Mouse (Mus musculus) MEL-GATA-1-ER (cell line): ENCODE results near the gene Tctex1d1.

Experiments used
- DNase-seq: peaks from one replicate; pipeline ENCODE4 v3.0.0-alpha.2; 2012; ENCODE audit warnings: low read depth; ENCODE audit errors: extremely low read depth

Gene Tctex1d1

DNA sequence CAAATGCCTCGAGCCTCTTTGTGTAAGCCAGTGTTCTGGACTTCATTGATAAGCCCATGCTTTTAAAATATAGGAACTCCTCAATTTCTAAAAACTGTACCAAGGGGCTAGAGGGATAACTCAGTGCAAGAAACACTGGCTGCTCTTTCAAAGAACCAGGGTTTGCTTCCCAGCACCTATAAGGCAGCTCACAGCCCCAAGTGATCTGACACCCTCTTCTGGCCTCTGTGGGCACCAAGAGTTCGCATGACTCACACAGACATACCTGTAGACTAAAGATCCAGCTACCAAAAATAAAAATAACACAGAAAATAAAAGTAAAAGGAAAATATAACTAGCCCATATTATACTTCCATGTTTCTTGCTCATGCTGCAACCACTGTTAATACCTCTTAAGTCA, 9.3 kb downstream of the Tctex1d1 start:
- DNase-seq: no peak

DNA sequence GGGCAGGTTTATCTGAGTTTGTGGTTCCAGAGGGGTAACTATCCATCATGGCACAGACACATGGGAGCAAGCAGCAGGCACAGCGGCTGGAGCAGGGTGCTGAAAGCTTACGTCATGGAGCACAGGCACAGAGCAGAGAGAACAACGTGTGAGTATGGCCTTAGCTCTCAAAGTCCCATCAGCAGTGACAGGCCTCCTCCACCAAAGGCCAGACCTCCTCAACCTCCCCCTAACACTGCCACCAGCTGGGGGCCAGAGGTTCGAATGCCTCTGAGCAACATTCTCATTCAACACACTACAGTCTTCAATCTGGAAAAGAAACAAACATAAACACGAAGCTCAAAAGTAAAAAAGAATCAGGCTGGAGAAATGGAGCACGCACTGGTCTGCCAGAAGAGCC, 10.1 kb downstream of the Tctex1d1 start:
- no peak for DNase-seq

DNA sequence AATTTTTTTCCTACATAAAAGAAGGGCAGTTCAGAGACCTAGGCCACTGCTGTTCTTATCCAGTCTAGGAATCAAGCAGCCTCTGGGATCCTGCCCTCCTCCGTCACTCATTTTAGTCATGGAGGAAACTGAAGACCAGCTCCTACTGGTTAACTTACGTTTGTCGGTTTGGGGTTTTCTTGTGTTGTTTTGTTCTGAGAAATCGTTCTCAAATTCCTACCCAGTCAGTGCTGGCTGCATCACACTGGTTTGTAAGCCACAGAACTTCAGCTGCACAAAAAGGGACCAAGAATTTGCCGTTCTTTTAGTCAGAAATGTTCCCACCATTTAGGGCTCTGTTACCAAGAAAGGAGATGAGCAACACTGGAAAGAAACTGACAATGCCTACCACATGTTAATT, 11.0 kb downstream of the Tctex1d1 start:
- no peak for DNase-seq

DNA sequence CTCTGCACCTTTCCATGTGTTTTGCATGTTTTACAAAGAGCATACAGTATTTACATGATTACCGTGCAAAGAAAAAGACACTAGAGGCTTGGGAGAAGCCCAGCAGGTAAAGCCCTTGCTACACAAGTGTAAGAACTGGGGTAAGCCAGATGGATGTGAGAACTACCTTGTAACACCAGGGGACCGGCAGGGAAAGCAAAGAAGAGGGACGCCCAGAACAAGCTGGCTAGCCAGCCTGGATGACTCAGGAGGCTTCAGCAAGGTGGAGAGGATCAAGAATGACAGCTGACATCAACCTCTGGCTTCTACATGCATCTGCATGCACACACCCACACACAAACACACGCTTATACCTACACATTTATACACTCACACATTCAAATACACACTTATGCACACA, 11.6 kb downstream of the Tctex1d1 start:
- no peak for DNase-seq

GRCm38 (mm10) chr4:102990595-102991340, 12.4 kb downstream of the Tctex1d1 start:
- no peak for DNase-seq

GRCm38 (mm10) chr4:102991685-102992084, 13.3 kb downstream of the Tctex1d1 start:
- no peak for DNase-seq

- DNase-seq: no peak
Observed at GRCm38 (mm10) chr4:103004681-103005080, 26.3 kb downstream of the Tctex1d1 start.

GRCm38 (mm10) chr4:103005190-103005945, 27.0 kb downstream of the Tctex1d1 start:
- no peak for DNase-seq

- no peak for DNase-seq
Observed at GRCm38 (mm10) chr4:103006266-103006665, 27.9 kb downstream of the Tctex1d1 start.

GRCm38 (mm10) chr4:103006943-103007418, 28.6 kb downstream of the Tctex1d1 start:
- DNase-seq: no peak

GRCm38 (mm10) chr4:103010734-103011133, 32.3 kb downstream of the Tctex1d1 start:
- DNase-seq: no peak

- no peak for DNase-seq
Observed at GRCm38 (mm10) chr4:103011823-103012222, 33.4 kb downstream of the Tctex1d1 start.

GRCm38 (mm10) chr4:103013490-103013889, 35.1 kb downstream of the Tctex1d1 start:
- DNase-seq: no peak

GRCm38 (mm10) chr4:103026621-103027020, 48.2 kb downstream of the Tctex1d1 start, which contains the start of gene Insl5:
Gene Insl5, minus strand, starts transcription at chr4:103026842.
- no peak for DNase-seq

DNA sequence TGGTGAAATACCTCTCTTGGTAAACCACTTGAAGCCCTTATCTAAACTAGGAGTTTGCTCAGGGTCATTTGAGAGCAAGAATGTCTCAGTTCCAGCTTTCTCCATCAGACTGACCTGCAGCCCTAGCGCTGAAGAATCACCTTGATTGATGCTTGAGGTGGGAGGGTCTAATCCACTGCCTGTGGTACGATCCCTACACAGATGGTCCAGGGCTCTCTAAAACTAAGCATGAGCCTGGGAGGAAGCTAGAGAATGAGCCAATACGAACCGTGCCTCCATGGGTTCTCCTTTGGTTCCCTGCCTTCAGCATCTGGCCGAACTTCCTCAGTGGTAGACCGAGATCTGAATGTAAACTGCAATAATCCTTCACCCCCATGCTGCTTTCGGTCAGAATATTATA, 49.3 kb downstream of the Tctex1d1 start:
- no peak for DNase-seq

DNA sequence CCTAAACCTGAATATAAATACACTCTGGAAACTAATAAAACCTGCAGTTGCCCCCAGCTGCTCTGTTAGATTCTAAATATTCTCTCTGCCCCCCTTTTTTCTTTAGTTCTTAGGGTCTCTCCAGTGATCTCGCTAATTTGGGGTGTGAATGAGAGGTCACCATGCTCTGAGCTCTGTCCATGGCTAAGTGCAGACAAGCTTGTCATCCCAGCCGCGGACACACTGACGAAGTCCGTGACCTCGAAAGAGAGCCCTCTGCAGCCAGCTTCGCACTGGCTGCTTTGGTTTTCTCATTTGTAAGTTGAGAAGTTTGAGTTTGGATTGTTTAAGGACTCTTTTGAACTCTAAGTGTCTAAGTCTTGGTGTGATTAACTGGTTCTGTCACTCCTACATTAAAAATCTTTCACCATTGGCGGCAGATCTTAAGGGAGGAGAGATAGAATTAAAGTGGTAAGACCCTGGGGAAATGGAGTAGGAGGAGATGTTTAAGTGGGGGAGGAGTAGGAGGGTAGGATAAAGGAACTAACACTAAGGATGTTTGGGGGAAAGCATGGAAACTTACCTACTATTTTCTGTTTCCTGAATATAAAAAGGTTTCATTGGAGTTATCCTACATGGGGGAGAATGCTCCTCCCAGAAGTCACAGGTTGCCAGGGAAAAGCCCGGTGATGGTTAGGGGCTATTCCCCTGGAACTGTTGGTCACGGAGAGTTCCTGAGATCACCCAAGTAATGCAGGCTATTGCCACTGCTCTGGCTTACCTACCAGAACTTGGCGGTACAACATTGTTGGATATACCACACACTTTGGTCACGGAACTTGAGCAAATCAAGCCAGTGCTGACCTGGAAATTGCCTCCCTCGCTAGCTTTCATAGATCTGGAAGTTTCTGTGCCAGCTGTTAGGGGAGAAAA, 50.0 kb downstream of the Tctex1d1 start:
- no peak for DNase-seq

GRCm38 (mm10) chr4:103039103-103039837, 60.9 kb downstream of the Tctex1d1 start:
- no peak for DNase-seq

DNA sequence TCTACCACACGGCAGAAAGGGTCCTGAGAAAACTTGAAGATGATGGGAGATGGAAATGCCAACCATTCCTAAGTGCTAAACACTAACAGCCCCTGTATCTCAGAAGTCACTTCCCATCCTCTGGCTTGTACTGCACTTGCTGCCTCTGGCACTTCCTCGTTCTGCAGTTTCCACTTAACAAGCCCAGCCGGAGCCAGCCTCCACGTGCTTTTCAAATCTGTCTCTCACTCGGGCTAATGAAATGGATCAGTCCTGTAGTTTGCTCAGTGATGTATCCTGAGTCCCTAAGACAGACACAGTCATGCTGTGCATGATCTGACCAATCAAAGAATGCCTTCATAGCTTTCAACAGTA, 61.4 kb downstream of the Tctex1d1 start:
- DNase-seq: no peak

DNA sequence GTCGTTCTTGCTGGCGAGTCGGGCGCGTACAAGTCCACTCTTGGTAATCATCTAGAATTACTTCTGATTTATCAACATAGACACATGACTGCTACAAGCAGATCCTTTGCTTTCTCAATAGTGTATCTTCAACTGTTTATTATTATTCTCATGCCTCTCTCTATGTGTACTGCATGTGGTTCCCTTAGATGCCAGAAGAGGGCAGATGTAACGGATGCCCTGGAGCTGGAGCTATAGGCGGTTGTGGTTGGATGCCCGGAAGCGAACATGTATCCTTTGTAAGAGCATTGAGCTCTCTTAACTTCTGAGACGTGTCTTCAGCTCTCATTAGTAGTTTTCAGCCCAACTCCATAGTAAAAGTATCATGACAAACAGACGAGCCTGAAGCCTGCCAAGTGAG, 64.6 kb downstream of the Tctex1d1 start:
- DNase-seq: no peak

- DNase-seq: no peak
Observed at GRCm38 (mm10) chr4:103048046-103048445, 69.6 kb downstream of the Tctex1d1 start.
